Mouse (Mus musculus) hindbrain, postnatal 0 days (tissue): Measurements from ENCODE around the gene Plpp7. TPM values are rescaled to one million over a fixed set of nuclear protein-coding genes. Genes with fewer than 3 reads are reported as not detected.

ENCODE experiments used
- ATAC-seq: fragments of 200-750 bp; cut with Nextera tagmentation; 2 replicates; pipeline ENCODE4 v1.8.0; 2017; ENCODE audit warnings: mild to moderate bottlenecking, moderate TSS enrichment, moderate library complexity
- DNase-seq: peaks from one replicate; pipeline ENCODE4 v3.0.0-alpha.2; 2015; ENCODE audit warnings: low spot score
- H3K27ac ChIP-seq: fragments of 300-500 bp; sonication (generic); 2 replicates; pipeline ENCODE4 v1.5.1; 2014; ENCODE audit warnings: mild to moderate bottlenecking
- H3K27me3 ChIP-seq: fragments of 300-500 bp; sonication (generic); 2 replicates; pipeline ENCODE4 v1.6.1; 2014; ENCODE audit warnings: low read length, mixed read lengths; ENCODE audit not compliant: insufficient read depth
- H3K36me3 ChIP-seq: fragments of 300-500 bp; sonication (generic); 2 replicates; pipeline ENCODE4 v1.6.1; 2014; ENCODE audit warnings: low read length, mixed read lengths; ENCODE audit not compliant: insufficient read depth
- H3K4me1 ChIP-seq: fragments of 300-500 bp; sonication (generic); 2 replicates; pipeline ENCODE4 v1.6.1; 2014; ENCODE audit warnings: antibody characterized with exemption, low read length, mixed read lengths; ENCODE audit not compliant: insufficient read depth
- H3K4me2 ChIP-seq: fragments of 300-500 bp; sonication (generic); 2 replicates; pipeline ENCODE4 v1.6.1; 2014; ENCODE audit warnings: low read depth, mild to moderate bottlenecking, low read length, moderate library complexity, mixed read lengths
- H3K4me3 ChIP-seq: fragments of 300-500 bp; sonication (generic); 2 replicates; pipeline ENCODE4 v1.5.1; 2014; ENCODE audit warnings: low read length
- H3K9ac ChIP-seq: fragments of 300-500 bp; sonication (generic); replicated peaks from 2 replicates; pipeline ENCODE4 v1.6.1; 2014; ENCODE audit warnings: mild to moderate bottlenecking, low read length, moderate library complexity, mixed read lengths
- H3K9me3 ChIP-seq: fragments of 300-500 bp; sonication (generic); 2 replicates; pipeline ENCODE4 v1.6.1; 2016; ENCODE audit warnings: low read length, mixed read lengths
- CTCF ChIP-seq: IDR thresholded peaks from 2 replicates; pipeline ENCODE4 v1.5.1; 2016; ENCODE audit warnings: antibody characterized with exemption, control low read depth, low read depth
- WGBS: fragments of 180-500 bp; shearing (Covaris S2); extraction: QIAGEN DNeasy Blood & Tissue Kit; methylation state at CpG from one replicate; pipeline ENCODE4 v1.1.7; 2014; 5-methylcytosine and 5-hydroxymethylcytosine counted together
- polyA plus RNA-seq: library from polyadenylated mRNA; unstranded; fragments of >200 nt; fragmentation: Nextera tagmentation; extraction: Ambion mirVana; gene quantifications from 2 replicates; pipeline ENCODE4 v1.2.1, GENCODE M21; 2015
- total RNA-seq: library from RNA; depleted of rRNA; stranded (reverse); fragments of >200 nt; gene quantifications from 2 replicates; pipeline ENCODE4 v1.2.3, GENCODE M21; 2014

Plpp7 gene
- total and polyA plus RNA-seq, 2 experiments from 2014 or later = 28.3 to 50.5 TPM

GRCm38 (mm10) chr2:32128536-32128841 lies 33.2 kb downstream of the Plpp7 start:
- Histone ChIP-seq H3K4me2 (no peak overlapping the region), H3K9me3 (no peaks in the 10 kb centered on the region), H3K4me1 (no peaks in the 10 kb centered on the region), H3K36me3 (no peaks in the 10 kb centered on the region), H3K27ac (no peak overlapping the region), H3K27me3 (no peaks in the 10 kb centered on the region), H3K4me3 (no peak overlapping the region), H3K9ac (no peak overlapping the region)
- ATAC-seq (peak; percentile 27; the same call in 1 of the 2 replicates), DNase-seq (no peak)
- no peak for TF ChIP-seq CTCF
- 87% methylated on average over 5 of the region's 5 CpGs for WGBS

- WGBS = 59% methylated on average over 11 of the region's 11 CpGs
- DNase-seq = peak; percentile 12
Measured at GRCm38 (mm10) chr2:32129383-32130074, 34.2 kb downstream of the Plpp7 start.

GRCm38 (mm10) chr2:32130435-32130834 lies 35.1 kb downstream of the Plpp7 start:
- ATAC-seq = no peak

More at GRCm38 (mm10) chr2:32129383-32130074, 34.2 kb downstream of the Plpp7 start:
- no peak overlapping the region for H3K4me2 ChIP-seq
- H3K36me3 ChIP-seq = no peaks in the 10 kb centered on the region
- H3K4me3 ChIP-seq = no peak overlapping the region
- no peaks in the 10 kb centered on the region for H3K27me3 ChIP-seq
- H3K9me3 ChIP-seq = no peaks in the 10 kb centered on the region
- ATAC-seq = no peak
- H3K27ac ChIP-seq = no peak overlapping the region
- H3K9ac ChIP-seq = no peak overlapping the region
- H3K4me1 ChIP-seq = no peaks in the 10 kb centered on the region
- no peak for TF ChIP-seq CTCF

GRCm38 (mm10) chr2:32131205-32131834 lies 36.0 kb downstream of the Plpp7 start:
- TF ChIP-seq CTCF = no peak
- Histone ChIP-seq H3K27ac (no peak overlapping the region), H3K27me3 (no peaks in the 10 kb centered on the region), H3K9me3 (no peaks in the 10 kb centered on the region), H3K4me1 (no peaks in the 10 kb centered on the region), H3K4me3 (no peak overlapping the region), H3K9ac (no peak overlapping the region), H3K4me2 (no peak overlapping the region), H3K36me3 (no peaks in the 10 kb centered on the region)
- DNase-seq (no peak), ATAC-seq (no peak)
- WGBS = 90% methylated on average over 9 of the region's 9 CpGs

More at GRCm38 (mm10) chr2:32130435-32130834, 35.1 kb downstream of the Plpp7 start:
- Histone ChIP-seq H3K9me3 (no peaks in the 10 kb centered on the region), H3K9ac (no peak overlapping the region), H3K4me3 (no peak overlapping the region), H3K27ac (no peak overlapping the region), H3K4me1 (no peaks in the 10 kb centered on the region), H3K4me2 (no peak overlapping the region), H3K27me3 (no peaks in the 10 kb centered on the region), H3K36me3 (no peaks in the 10 kb centered on the region)
- peak; percentile 88 for TF ChIP-seq CTCF
- DNase-seq = peak; percentile 78
- 34% methylated on average over 6 of the region's 6 CpGs for WGBS

GRCm38 (mm10) chr2:32131866-32132566 lies 36.7 kb downstream of the Plpp7 start:
- Histone ChIP-seq H3K4me2 (no peak overlapping the region), H3K9me3 (no peaks in the 10 kb centered on the region), H3K4me1 (no peaks in the 10 kb centered on the region), H3K27ac (no peak overlapping the region), H3K9ac (no peak overlapping the region), H3K4me3 (no peak overlapping the region), H3K36me3 (no peaks in the 10 kb centered on the region), H3K27me3 (no peaks in the 10 kb centered on the region)
- ATAC-seq (no peak), DNase-seq (no peak)
- WGBS = 64% methylated on average over 6 of the region's 6 CpGs
- no peak for TF ChIP-seq CTCF

- Histone ChIP-seq H3K9me3 (no peaks in the 10 kb centered on the region), H3K9ac (no peak overlapping the region), H3K4me3 (no peak overlapping the region), H3K27me3 (no peaks in the 10 kb centered on the region), H3K27ac (no peak overlapping the region), H3K36me3 (no peaks in the 10 kb centered on the region), H3K4me2 (no peak overlapping the region), H3K4me1 (no peaks in the 10 kb centered on the region)
- DNase-seq = peak; percentile 28
- 2% methylated on average over 12 of the region's 12 CpGs for WGBS
- TF ChIP-seq CTCF = no peak
- ATAC-seq = peak; percentile 43; the same call in 1 of the 2 replicates
Measured at GRCm38 (mm10) chr2:32132567-32132992, 37.3 kb downstream of the Plpp7 start.
